Mouse (Mus musculus) olfactory bulb, adult 2 months (tissue): ENCODE data around the gene Src.

Source experiments
- CTCF ChIP-seq: fragments of 200-500 bp; IDR thresholded peaks from 2 replicates; pipeline ENCODE4 v1.5.1; 2012; ENCODE audit warnings: low read depth, mild to moderate bottlenecking, low read length, moderate library complexity; ENCODE audit not compliant: insufficient read depth
- POLR2A ChIP-seq: fragments of 200-500 bp; IDR thresholded peaks from 2 replicates; pipeline ENCODE4 v1.6.1; 2012; ENCODE audit warnings: mild to moderate bottlenecking, low read depth, low read length, moderate library complexity; ENCODE audit not compliant: insufficient read depth

DNA sequence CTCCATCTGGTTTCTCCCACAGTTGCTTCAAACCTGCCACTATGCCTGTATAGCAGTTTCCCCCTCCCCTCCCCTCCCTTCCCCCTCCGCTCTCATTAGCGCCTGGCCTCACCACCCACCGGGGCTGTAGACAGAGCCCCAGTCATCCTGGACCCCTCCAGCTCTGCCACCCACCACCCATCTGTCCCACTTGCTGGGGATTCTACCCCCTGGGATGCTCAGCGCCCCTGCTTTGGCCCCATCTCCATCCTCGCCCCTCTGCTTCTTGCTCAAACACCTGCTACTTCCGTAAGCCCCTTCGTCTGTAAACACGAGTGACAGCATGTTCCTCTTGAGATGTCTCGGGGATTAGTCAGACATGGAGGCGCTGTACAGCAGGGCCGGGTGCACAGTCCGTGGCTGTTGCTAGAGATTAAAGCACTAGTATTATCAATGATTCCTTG lies 69.5 kb downstream of the Src start:
- TF ChIP-seq CTCF (no peak), POLR2A (no peak)
